Mouse (Mus musculus): Measurements from ENCODE around the gene Clip3. TPM values are rescaled to one million over a fixed set of nuclear protein-coding genes. Genes with fewer than 3 reads are reported as not detected.

Clip3 gene
- polyA plus RNA-seq, 2 experiments = 0.86 to 1.0 TPM

DNA sequence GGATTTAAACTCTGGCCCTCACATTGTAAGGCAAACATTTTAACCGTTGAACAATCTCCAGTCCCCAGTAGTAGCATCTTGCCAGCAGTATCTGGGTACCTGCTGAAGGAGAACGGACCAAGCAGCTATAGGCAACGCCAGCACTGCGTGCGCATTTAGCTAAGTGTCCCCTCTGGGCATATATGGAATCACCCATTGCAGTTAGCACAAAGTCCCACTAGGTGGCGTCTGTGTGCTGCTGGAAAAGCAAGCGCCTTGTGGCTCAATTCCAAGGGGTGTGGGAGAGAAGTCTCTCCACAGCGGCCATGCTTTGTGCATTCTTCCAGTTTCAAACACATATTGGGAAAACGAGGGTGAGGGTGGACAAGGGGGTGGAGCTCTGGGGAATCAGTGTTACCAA is 44.9 kb downstream of the Clip3 start:
- Histone ChIP-seq H3K4me2 (ENCODE audit: low read depth) (no peak overlapping the region), H3K9ac (replicated peaks) (no peak overlapping the region), H3K4me1 (replicated peaks; ENCODE audit: control insufficient read depth in 2 of 2, insufficient read depth in 2 of 2, low read length in 1 of 2) (peaks cover 0 to 4% of the 10 kb centered on the region in 2 experiments; a peak in 1 of 4 replicates), H3K4me3 (ENCODE audit: insufficient read depth in 1 of 2, low read depth in 2 of 2, low read length in 2 of 2) (no peak overlapping the region), H3K9me3 (ENCODE audit: control insufficient read depth, low read length) (no peaks in the 10 kb centered on the region), H3K27ac (no peak overlapping the region), H3K36me3 (replicated peaks; ENCODE audit: control insufficient read depth, insufficient read depth, low read depth) (no peaks in the 10 kb centered on the region), H3K27me3 (ENCODE audit: control insufficient read depth, insufficient read depth, low read length) (no peaks in the 10 kb centered on the region; the same call in 1 of the 2 replicates)
- no peak for ATAC-seq (ENCODE audit: insufficient read depth)
- DNase-seq (ENCODE audit: low read depth in 3 of 3, low spot score in 3 of 3) = peak in 1 of 3 experiments; percentile 57
- TF ChIP-seq EP300 (IDR thresholded peaks at IDR 0.05; ENCODE audit: low read depth) (no peak), CTCF (IDR thresholded peaks at IDR 0.05; ENCODE audit: low read depth) (peak; percentile 93)
- 5% methylated on average over 9 of the region's 9 CpGs for WGBS (ENCODE audit: insufficient replicate concordance)

DNA sequence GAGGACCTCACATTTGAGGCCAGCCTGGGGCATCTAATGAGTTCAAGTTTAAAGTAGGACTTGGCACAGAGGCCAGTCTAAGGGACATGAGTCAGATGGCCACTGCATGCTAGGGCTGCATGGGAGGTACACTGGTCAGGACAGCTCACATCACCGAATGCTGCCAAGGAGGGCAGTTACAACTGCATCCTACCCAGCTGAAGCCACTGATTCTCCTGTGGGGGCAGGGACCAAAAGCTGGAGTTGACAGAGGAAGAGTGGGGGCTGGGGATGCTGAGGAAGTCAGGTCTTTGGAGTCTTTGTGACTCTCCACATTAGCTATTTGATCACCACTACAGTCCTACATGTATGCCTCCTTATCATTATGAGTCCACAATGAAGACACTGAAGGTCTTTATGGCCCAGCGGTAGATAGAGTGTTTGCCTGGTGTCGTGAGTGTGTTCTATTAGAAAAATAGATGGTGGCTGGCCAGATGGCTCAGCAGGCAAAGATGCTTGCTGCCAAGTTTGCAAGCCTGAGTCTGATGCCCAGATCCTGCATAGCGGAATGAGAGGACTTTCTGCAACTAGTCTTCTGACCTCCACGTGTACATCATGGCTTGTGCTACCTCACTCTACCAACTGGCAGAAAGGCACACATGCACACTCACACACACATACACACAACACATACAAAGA is 48.0 kb downstream of the Clip3 start:
- no peaks in the 10 kb centered on the region for H3K36me3 ChIP-seq (replicated peaks; ENCODE audit: control insufficient read depth, insufficient read depth, low read depth)
- DNase-seq (ENCODE audit: low read depth in 3 of 3, low spot score in 3 of 3) = no peak
- H3K27me3 ChIP-seq (ENCODE audit: control insufficient read depth, insufficient read depth, low read length) = no peaks in the 10 kb centered on the region; the same call in 1 of the 2 replicates
- no peak overlapping the region for H3K9ac ChIP-seq (replicated peaks)
- 44% methylated on average over 5 of the region's 5 CpGs for WGBS (ENCODE audit: insufficient replicate concordance)
- no peak overlapping the region for H3K4me2 ChIP-seq (ENCODE audit: low read depth)
- no peak for ATAC-seq (ENCODE audit: insufficient read depth)
- no peak for TF ChIP-seq EP300 (IDR thresholded peaks at IDR 0.05; ENCODE audit: low read depth)
- no peak for TF ChIP-seq CTCF (IDR thresholded peaks at IDR 0.05; ENCODE audit: low read depth)
- no peaks in the 10 kb centered on the region for H3K4me1 ChIP-seq (replicated peaks; ENCODE audit: control insufficient read depth in 2 of 2, insufficient read depth in 2 of 2, low read length in 1 of 2)
- no peak overlapping the region for H3K27ac ChIP-seq
- no peaks in the 10 kb centered on the region for H3K9me3 ChIP-seq (ENCODE audit: control insufficient read depth, low read length)
- H3K4me3 ChIP-seq (ENCODE audit: insufficient read depth in 1 of 2, low read depth in 2 of 2, low read length in 2 of 2) = no peak overlapping the region

DNA sequence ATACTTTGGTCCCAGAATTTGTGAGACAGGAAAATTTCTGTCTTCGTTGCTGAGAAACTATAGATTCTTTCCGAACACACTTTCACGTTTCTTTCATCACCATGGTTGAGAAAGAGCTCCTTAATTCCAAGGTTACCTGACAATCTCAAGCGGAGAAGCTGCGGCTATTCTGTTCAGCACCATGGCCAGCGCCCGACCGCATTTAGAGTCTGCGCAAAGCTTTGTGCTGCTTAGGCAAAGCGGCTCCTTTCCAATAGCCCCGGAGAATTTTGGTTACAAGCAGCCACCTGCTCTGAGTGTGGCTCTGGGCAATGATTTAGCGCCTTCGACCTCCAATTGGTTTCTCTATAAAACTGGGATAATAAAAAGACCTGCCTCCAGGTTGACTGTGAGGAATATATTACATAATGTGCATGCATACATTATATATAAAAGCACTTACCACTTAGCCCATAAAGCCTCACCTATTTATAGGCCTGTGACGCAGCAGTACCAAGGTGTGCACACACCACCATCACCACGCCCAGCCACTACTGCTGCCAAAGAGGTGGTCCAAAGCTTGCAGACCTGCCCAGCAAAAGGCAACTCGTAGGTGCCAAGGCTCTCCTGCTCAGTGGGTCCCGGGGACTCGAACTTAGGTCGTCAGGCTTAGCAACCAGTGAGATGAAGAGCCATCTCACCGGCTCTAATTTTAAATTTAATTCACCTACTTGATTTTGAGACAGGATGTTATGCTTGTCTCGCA is 55.3 kb downstream of the Clip3 start:
- H3K36me3 ChIP-seq (replicated peaks; ENCODE audit: control insufficient read depth, insufficient read depth, low read depth) = no peaks in the 10 kb centered on the region
- TF ChIP-seq CTCF (IDR thresholded peaks at IDR 0.05; ENCODE audit: low read depth) (no peak), EP300 (IDR thresholded peaks at IDR 0.05; ENCODE audit: low read depth) (no peak)
- no peaks in the 10 kb centered on the region for H3K4me1 ChIP-seq (replicated peaks; ENCODE audit: control insufficient read depth in 2 of 2, insufficient read depth in 2 of 2, low read length in 1 of 2)
- no peak overlapping the region for H3K4me3 ChIP-seq (ENCODE audit: insufficient read depth in 1 of 2, low read depth in 2 of 2, low read length in 2 of 2)
- H3K27me3 ChIP-seq (ENCODE audit: control insufficient read depth, insufficient read depth, low read length) = 0 out of 2 replicates have a peak, but pooled peaks cover 2% of the 10 kb centered on the region
- ATAC-seq (ENCODE audit: insufficient read depth) (no peak), DNase-seq (ENCODE audit: low read depth in 3 of 3, low spot score in 3 of 3) (peak in 1 of 3 experiments; percentile 29)
- no peaks in the 10 kb centered on the region for H3K9me3 ChIP-seq (ENCODE audit: control insufficient read depth, low read length)
- 19% methylated on average over 21 of the region's 21 CpGs for WGBS (ENCODE audit: insufficient replicate concordance)
- no peak overlapping the region for H3K9ac ChIP-seq (replicated peaks)
- no peak overlapping the region for H3K27ac ChIP-seq
- no peak overlapping the region for H3K4me2 ChIP-seq (ENCODE audit: low read depth)

DNA sequence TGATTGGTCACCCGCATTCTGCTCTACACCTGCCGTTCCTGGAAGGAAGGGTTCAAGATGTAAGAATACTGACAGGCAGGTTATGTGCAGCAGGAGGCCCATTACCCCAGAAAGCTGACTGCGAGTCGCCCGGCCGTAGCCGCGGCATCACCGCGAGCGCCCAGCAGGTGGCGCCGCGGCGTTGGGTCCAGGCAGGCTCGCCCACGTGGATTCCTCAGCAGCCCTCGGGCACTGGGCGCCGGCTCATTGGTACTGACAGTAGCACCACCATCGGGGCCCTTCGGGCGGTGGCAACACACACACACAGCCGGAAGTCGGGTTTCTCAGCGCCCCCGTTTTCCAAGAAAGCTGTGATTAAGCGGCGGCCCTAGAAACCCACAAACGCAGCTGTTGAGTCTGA is 56.3 kb downstream of the Clip3 start:
- Histone ChIP-seq H3K4me1 (replicated peaks; ENCODE audit: control insufficient read depth in 2 of 2, insufficient read depth in 2 of 2, low read length in 1 of 2) (no peaks in the 10 kb centered on the region), H3K27me3 (ENCODE audit: control insufficient read depth, insufficient read depth, low read length) (0 out of 2 replicates have a peak, but pooled peaks cover 2% of the 10 kb centered on the region), H3K27ac (no peak overlapping the region), H3K36me3 (replicated peaks; ENCODE audit: control insufficient read depth, insufficient read depth, low read depth) (no peaks in the 10 kb centered on the region), H3K4me3 (ENCODE audit: insufficient read depth in 1 of 2, low read depth in 2 of 2, low read length in 2 of 2) (no peak overlapping the region), H3K9ac (replicated peaks) (no peak overlapping the region), H3K4me2 (ENCODE audit: low read depth) (no peak overlapping the region), H3K9me3 (ENCODE audit: control insufficient read depth, low read length) (no peaks in the 10 kb centered on the region)
- DNase-seq (ENCODE audit: low read depth in 3 of 3, low spot score in 3 of 3) = peak in 1 of 3 experiments; percentile 17
- no peak for ATAC-seq (ENCODE audit: insufficient read depth)
- 1% methylated on average over 30 of the region's 30 CpGs for WGBS (ENCODE audit: insufficient replicate concordance)
- TF ChIP-seq CTCF (IDR thresholded peaks at IDR 0.05; ENCODE audit: low read depth) (peak; percentile 77), EP300 (IDR thresholded peaks at IDR 0.05; ENCODE audit: low read depth) (no peak)

DNA sequence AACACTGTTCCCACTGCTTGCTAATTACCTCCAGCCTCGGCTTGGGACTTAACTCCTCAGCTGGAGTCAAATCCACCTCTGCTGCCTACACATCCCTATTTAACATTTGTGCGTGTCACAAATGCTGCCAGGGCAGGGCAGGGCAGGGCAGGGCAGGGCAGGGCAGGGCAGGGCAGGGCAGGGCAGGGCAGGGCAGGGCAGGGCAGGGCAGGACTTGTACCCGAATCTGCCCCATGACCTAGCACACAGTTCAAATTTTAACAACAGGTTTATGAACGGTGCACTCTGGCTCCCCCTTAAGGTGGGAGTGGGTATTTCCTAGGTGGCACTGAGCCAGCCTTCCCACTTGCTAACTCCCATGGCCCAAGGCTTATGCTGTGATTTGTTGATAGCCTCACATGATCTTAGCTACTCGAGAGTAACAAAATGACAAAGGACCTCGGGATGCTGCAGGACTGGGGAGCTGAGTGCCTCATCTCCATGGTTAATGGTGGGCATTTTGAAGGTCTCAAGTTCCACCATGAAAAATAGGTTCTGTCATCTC is 61.8 kb downstream of the Clip3 start:
- DNase-seq (ENCODE audit: low read depth in 3 of 3, low spot score in 3 of 3) = peak in 1 of 3 experiments; percentile 36
- 19% methylated on average over 6 of the region's 6 CpGs for WGBS (ENCODE audit: insufficient replicate concordance)
- no peak overlapping the region for H3K27ac ChIP-seq
- no peaks in the 10 kb centered on the region for H3K9me3 ChIP-seq (ENCODE audit: control insufficient read depth, low read length)
- peaks cover 0 to 7% of the 10 kb centered on the region in 2 experiments; a peak in 1 of 4 replicates for H3K4me1 ChIP-seq (replicated peaks; ENCODE audit: control insufficient read depth in 2 of 2, insufficient read depth in 2 of 2, low read length in 1 of 2)
- ATAC-seq (ENCODE audit: insufficient read depth) = peak; percentile 25
- H3K4me3 ChIP-seq (ENCODE audit: insufficient read depth in 1 of 2, low read depth in 2 of 2, low read length in 2 of 2) = no peak overlapping the region
- H3K4me2 ChIP-seq (ENCODE audit: low read depth) = no peak overlapping the region
- no peaks in the 10 kb centered on the region for H3K27me3 ChIP-seq (ENCODE audit: control insufficient read depth, insufficient read depth, low read length)
- TF ChIP-seq EP300 (IDR thresholded peaks at IDR 0.05; ENCODE audit: low read depth) = no peak
- TF ChIP-seq CTCF (IDR thresholded peaks at IDR 0.05; ENCODE audit: low read depth) = peak; percentile 81
- H3K36me3 ChIP-seq (replicated peaks; ENCODE audit: control insufficient read depth, insufficient read depth, low read depth) = no peaks in the 10 kb centered on the region
- H3K9ac ChIP-seq (replicated peaks) = no peak overlapping the region
